Mouse (Mus musculus): Measurements from ENCODE around the gene Ubap1.

DNA sequence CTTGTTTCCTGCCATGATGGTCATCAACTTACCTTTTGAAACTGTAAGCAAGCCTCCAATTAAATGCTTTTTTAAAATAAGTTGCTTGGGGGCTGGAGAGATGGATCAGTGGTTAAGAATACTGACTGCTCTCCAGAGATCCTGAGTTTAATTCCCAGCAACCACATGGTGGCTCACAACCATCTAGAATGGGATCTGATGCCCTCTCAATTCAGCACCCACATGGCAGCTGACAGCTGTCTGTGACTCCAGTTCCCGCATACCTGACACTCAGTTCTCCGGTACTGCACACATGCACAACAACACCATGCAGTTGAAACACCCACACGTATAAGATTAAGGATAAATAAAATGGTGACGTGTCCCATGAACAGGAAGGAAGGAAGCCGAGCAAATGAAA lies 30.5 kb upstream of the Ubap1 start:
- TF ChIP-seq CTCF (IDR thresholded peaks at IDR 0.05; ENCODE audit: low read depth) = no peak
- no peak for TF ChIP-seq EP300 (IDR thresholded peaks at IDR 0.05; ENCODE audit: low read depth)

Measured in heart, postnatal 0 days (tissue).